Mouse (Mus musculus): ENCODE results near the gene Il9.

GRCm38 (mm10) chr13:56435615-56436287, 46.3 kb downstream of the Il9 start:
- TF ChIP-seq RAD21 (IDR thresholded peaks at IDR 0.05; ENCODE audit: low read depth, low read length) (no peak), EP300 (IDR thresholded peaks at IDR 0.05; ENCODE audit: low read depth in 1 of 2, low read length in 2 of 2) (no peak), CTCF (IDR thresholded peaks at IDR 0.05 in 2 of 3, conservative IDR thresholded peaks at IDR 0.05 in 1 of 3; ENCODE audit: control insufficient read depth in 1 of 3, insufficient read depth in 1 of 3, low read depth in 2 of 3, low read length in 3 of 3, poor library complexity in 1 of 3, severe bottlenecking in 1 of 3) (no peak), ZC3H11A (IDR thresholded peaks at IDR 0.05; ENCODE audit: low read depth, low read length) (no peak), ELF1 (IDR thresholded peaks at IDR 0.05; ENCODE audit: low read depth, low read length) (no peak), USF1 (IDR thresholded peaks at IDR 0.05; ENCODE audit: low read depth, low read length) (no peak), SMC3 (IDR thresholded peaks at IDR 0.05; ENCODE audit: low read depth, low read length) (no peak), POLR2A (IDR thresholded peaks at IDR 0.05; ENCODE audit: control insufficient read depth in 1 of 2, insufficient read depth in 1 of 2, low read depth in 1 of 2, low read length in 2 of 2, poor library complexity in 1 of 2) (no peak), GATA1 (IDR thresholded peaks at IDR 0.05; ENCODE audit: low read depth, low read length) (no peak), CHD2 (IDR thresholded peaks at IDR 0.05; ENCODE audit: low read length) (no peak), SIN3A (IDR thresholded peaks at IDR 0.05; ENCODE audit: low read length) (no peak)

Measured in MEL (cell line).